Mouse (Mus musculus) spleen, postnatal 0 days (tissue): ENCODE data around the gene Clec2h. TPM values are rescaled to one million over a fixed set of nuclear protein-coding genes. Genes with fewer than 3 reads are reported as not detected.

Experiments used
- polyA plus RNA-seq: library from polyadenylated mRNA; unstranded; fragments of >200 nt; fragmentation: Nextera tagmentation; extraction: Ambion mirVana; gene quantifications from 2 replicates; pipeline ENCODE4 v1.2.1, GENCODE M21; 2015

Gene Clec2h
- not detected in 2 replicates for polyA plus RNA-seq

GRCm38 (mm10) chr6:128662206-128662605, at the start of gene Clec2h:
Clec2h (plus strand) TSS chr6:128662385.

GRCm38 (mm10) chr6:128623433-128623832, 38.8 kb upstream of the Clec2h start, which contains the start of gene Klrb1a:
Klrb1a (minus strand) TSS chr6:128623533.

DNA sequence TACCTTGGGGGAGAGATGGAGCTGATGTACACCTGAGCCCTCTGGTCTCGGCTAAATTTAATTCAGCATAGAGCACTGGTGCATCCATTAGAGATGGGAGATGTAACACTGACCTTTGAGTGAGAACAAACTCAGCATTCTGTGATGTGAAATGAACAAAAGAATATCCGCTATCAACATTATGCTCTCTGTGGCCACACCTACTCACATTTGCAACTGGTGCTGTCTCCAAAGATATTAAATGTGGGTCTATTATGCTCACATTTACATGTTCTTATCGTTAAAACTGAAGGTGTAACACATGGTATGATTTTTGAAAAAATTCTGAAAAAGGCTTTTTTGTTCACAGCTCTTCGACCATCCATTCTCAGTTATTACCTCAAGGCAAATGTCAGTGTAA, 60.8 kb downstream of the Clec2h start, which contains the start of gene Klrb1:
Gene Klrb1, minus strand, starts transcription at position 101 of the 400 bp plus-strand sequence.

Other genes with a start within 250 kb of the Clec2h start
- gene Itfg2, start 237.5 kb upstream of the Clec2h start, polyA plus RNA-seq: 14.2 and 16.5 TPM in 2 replicates
- 120 and 123 TPM in 2 replicates for gene Fkbp4, start 223.7 kb upstream of the Clec2h start, polyA plus RNA-seq
- gene Pzp, start 135.7 kb upstream of the Clec2h start, polyA plus RNA-seq: 0.16 and 0.65 TPM in 2 replicates
- not detected in 2 replicates for gene A2ml1, start 80.8 kb upstream of the Clec2h start, polyA plus RNA-seq
- gene Klrb1a, start 38.9 kb upstream of the Clec2h start, polyA plus RNA-seq: 0.34 and 0.45 TPM in 2 replicates
- gene Klrb1, start 60.7 kb downstream of the Clec2h start, polyA plus RNA-seq: 0.17 and 0.22 TPM in 2 replicates
- 1.7 and 2.1 TPM in 2 replicates for gene Klrb1c, start 126.8 kb downstream of the Clec2h start, polyA plus RNA-seq
- 1.1 TPM in 1 of 2 replicates, not detected in the other for gene Gm44511, start 163.9 kb downstream of the Clec2h start, polyA plus RNA-seq
- 1.2 and 1.7 TPM in 2 replicates for gene Klrb1b, start 163.9 kb downstream of the Clec2h start, polyA plus RNA-seq
- 0.72 and 1.2 TPM in 2 replicates for gene Clec2i, start 225.2 kb downstream of the Clec2h start, polyA plus RNA-seq
- gene BC035044, start 228.7 kb downstream of the Clec2h start, polyA plus RNA-seq: 14.3 and 21.0 TPM in 2 replicates